Mouse (Mus musculus): Measurements from ENCODE around the gene Stx19.

GRCm38 (mm10) chr16:62834016-62834735 lies 19.7 kb downstream of the Stx19 start:
- TF ChIP-seq MAFK (IDR thresholded peaks at IDR 0.05; ENCODE audit: insufficient read depth, low read depth, low read length): no peak
- no peak for TF ChIP-seq CHD2 (IDR thresholded peaks at IDR 0.05; ENCODE audit: low read depth, low read length)

All from ES-E14 (cell line).